In genomic region chrX:139216991-139217593, GRCm38 (mm10) we compare ENCODE assay signal across 8 mouse cellular contexts. TPM values are rescaled to one million over a fixed set of nuclear protein-coding genes. Genes with fewer than 3 reads are reported as not detected.
DNase-seq lines count a peak whose midpoint lies in the region; ATAC-seq and TF ChIP-seq lines count a peak whose summit lies in the region.

No protein-coding gene starts in this region.

- no peaks in the 10 kb centered on the region for H3K27me3 ChIP-seq in intestine, postnatal 0 days (replicated peaks; ENCODE audit: control insufficient read depth, insufficient read depth, low read length)

- peak overlapping the region; percentile 56 for H3K4me2 ChIP-seq in intestine, postnatal 0 days (replicated peaks; ENCODE audit: low read depth)

- no peaks in the 10 kb centered on the region for H3K36me3 ChIP-seq in intestine, postnatal 0 days (ENCODE audit: control insufficient read depth, insufficient read depth)

- peak overlapping the region; percentile 29 for H3K4me3 ChIP-seq in intestine, postnatal 0 days (ENCODE audit: low read depth, low read length)

- no peak for TF ChIP-seq CTCF in intestine, postnatal 0 days (IDR thresholded peaks at IDR 0.05; ENCODE audit: low read depth)

- WGBS in intestine, postnatal 0 days = 22% methylated on average over 22 of the region's 22 CpGs

- ATAC-seq in intestine, postnatal 0 days = no peak

- no peaks in the 10 kb centered on the region for H3K4me1 ChIP-seq in intestine, postnatal 0 days (replicated peaks; ENCODE audit: control insufficient read depth, insufficient read depth, low read length)

- intact Hi-C loops in gastrocnemius, postnatal 14 days (cut with DNase I; ENCODE audit: low total_unique reads) = no loop called here
- intact Hi-C loops in left cerebral cortex, postnatal 36 days (cut with DNase I) = loop anchor here (5.0 kb wide), 1 partner anchor 155 kb away; no protein-coding TSS in a partner anchor

- DNase-seq in gastrocnemius, postnatal 10 days = peak; percentile 47
- DNase-seq in gastrocnemius, adult 18-20 months (ENCODE audit: low spot score) = no peak
- DNase-seq in cerebellum, postnatal 4 days (ENCODE audit: low spot score in 2 of 2) = peak; percentile 27 to 37
- DNase-seq in gastrocnemius, postnatal 14 days = peak; percentile 47
- DNase-seq in left cerebral cortex, postnatal 36 days (ENCODE audit: low spot score in 2 of 2) = peak; percentile 15 to 30
- DNase-seq in mesoderm, embryonic 11.5 days (ENCODE audit: low read depth, low spot score) = peak; percentile 89
- DNase-seq in right cerebral cortex, postnatal 4 days = peak; percentile 63

- H3K9me3 ChIP-seq in intestine, postnatal 0 days (ENCODE audit: control insufficient read depth) = no peaks in the 10 kb centered on the region

- no peak overlapping the region for H3K9ac ChIP-seq in intestine, postnatal 0 days (ENCODE audit: low read depth, low read length)

- H3K27ac ChIP-seq in intestine, postnatal 0 days (ENCODE audit: low read depth, low read length) = no peak overlapping the region

RNA-seq across cellular contexts. Expression of gene Mum1l1, which starts 7.2 kb away (rescaled TPM):
- total RNA-seq in gastrocnemius, postnatal 10 days (2021) = 10 to 100 TPM in 1 of 2 experiments, 1 to 10 TPM in 1; 9.7 to 12.4 TPM
- 1 to 10 TPM; 4.5 to 5.6 TPM for total RNA-seq in gastrocnemius, adult 18-20 months (2021)
- total RNA-seq in gastrocnemius, postnatal 14 days (2021) = 1 to 10 TPM; 4.2 to 8.3 TPM
- 2.3 and 3.5 TPM in 2 replicates for polyA plus RNA-seq in intestine, postnatal 0 days (2015; fragmentation: Nextera tagmentation; extraction: Ambion mirVana)
- total RNA-seq in left cerebral cortex, postnatal 36 days (2021) = 1 to 10 TPM; 2.5 to 2.7 TPM

RNA-seq across cellular contexts. Expression of gene 4933428M09Rik, which starts 38.1 kb away (rescaled TPM):
- not detected for total RNA-seq in gastrocnemius, postnatal 10 days (2021)
- total RNA-seq in gastrocnemius, adult 18-20 months (2021) = not detected
- not detected for total RNA-seq in gastrocnemius, postnatal 14 days (2021)
- not detected in 2 replicates for polyA plus RNA-seq in intestine, postnatal 0 days (2015; fragmentation: Nextera tagmentation; extraction: Ambion mirVana)
- total RNA-seq in left cerebral cortex, postnatal 36 days (2021) = not detected
